Mouse (Mus musculus) intestine, embryonic 16.5 days (tissue): ENCODE data around the gene Fyb2. TPM values are rescaled to one million over a fixed set of nuclear protein-coding genes. Genes with fewer than 3 reads are reported as not detected.
"Not testable (repeated sequence)": the region's sequence is repeated elsewhere in the genome, so short reads cannot be mapped to it uniquely, and the experiment has no call there.

ENCODE experiments used
- ATAC-seq: fragments of 200-750 bp; cut with Nextera tagmentation; 2 replicates; pipeline ENCODE4 v1.8.0; 2017; ENCODE audit warnings: moderate TSS enrichment, moderate library complexity
- H3K27ac ChIP-seq: fragments of 300-500 bp; sonication (generic); 2 replicates; pipeline ENCODE4 v1.5.1; 2014; ENCODE audit warnings: mild to moderate bottlenecking, low read length
- H3K27me3 ChIP-seq: fragments of 300-500 bp; sonication (generic); replicated peaks from 2 replicates; pipeline ENCODE4 v1.6.1; 2014; ENCODE audit warnings: low read length, control low read depth, mixed read lengths; ENCODE audit not compliant: control insufficient read depth, insufficient read depth
- H3K36me3 ChIP-seq: fragments of 300-500 bp; sonication (generic); 2 replicates; pipeline ENCODE4 v1.6.1; 2014; ENCODE audit warnings: low read length, control low read depth; ENCODE audit not compliant: control insufficient read depth, insufficient read depth
- H3K4me1 ChIP-seq: fragments of 300-500 bp; sonication (generic); 2 replicates; pipeline ENCODE4 v1.6.1; 2014; ENCODE audit warnings: low read length, control low read depth, mixed read lengths; ENCODE audit not compliant: control insufficient read depth, insufficient read depth
- H3K4me2 ChIP-seq: fragments of 300-500 bp; sonication (generic); 2 replicates; pipeline ENCODE4 v1.6.1; 2014; ENCODE audit warnings: low read depth, low read length, control low read depth
- H3K4me3 ChIP-seq: fragments of 300-500 bp; sonication (generic); 2 replicates; pipeline ENCODE4 v1.5.1; 2014; ENCODE audit warnings: mild to moderate bottlenecking, low read length
- H3K9ac ChIP-seq: fragments of 300-500 bp; sonication (generic); 2 replicates; pipeline ENCODE4 v1.6.1; 2014; ENCODE audit warnings: low read depth, low read length
- H3K9me3 ChIP-seq: fragments of 300-500 bp; sonication (generic); 2 replicates; pipeline ENCODE4 v1.6.1; 2016; ENCODE audit warnings: low read length, control low read depth; ENCODE audit not compliant: control insufficient read depth
- WGBS: fragments of 180-500 bp; shearing (Covaris S2); extraction: QIAGEN DNeasy Blood & Tissue Kit; methylation state at CpG from one replicate; pipeline ENCODE4 v1.1.7; 2014; 5-methylcytosine and 5-hydroxymethylcytosine counted together
- polyA plus RNA-seq: library from polyadenylated mRNA; unstranded; fragments of >200 nt; fragmentation: Nextera tagmentation; extraction: Ambion mirVana; gene quantifications from 2 replicates; pipeline ENCODE4 v1.2.1, GENCODE M21; 2015

Fyb2 gene
- polyA plus RNA-seq, 1 experiment from 2014 or later: 0.20 TPM

DNA sequence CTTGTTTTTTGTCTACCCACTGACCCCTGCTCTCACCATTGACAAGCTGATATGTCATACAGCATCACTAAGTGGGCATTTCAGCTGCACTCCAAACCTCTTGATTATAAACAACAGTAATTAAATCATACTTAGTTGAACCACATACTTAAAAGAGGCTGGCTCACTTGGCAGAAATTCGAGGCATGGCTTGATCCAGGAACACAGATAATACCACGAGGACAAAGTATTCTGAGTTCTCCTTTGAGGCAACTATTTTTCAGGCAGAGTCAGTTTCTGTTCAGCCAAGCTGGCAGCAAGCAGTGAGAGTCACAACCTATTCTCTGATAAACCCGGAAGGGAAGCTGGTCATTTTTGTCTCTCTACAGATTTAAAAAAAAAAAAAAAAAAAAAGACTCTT is 77.4 kb downstream of the Fyb2 start:
- H3K36me3 ChIP-seq: no peaks in the 10 kb centered on the region
- no peak for ATAC-seq
- H3K9me3 ChIP-seq: no peaks in the 10 kb centered on the region
- no peaks in the 10 kb centered on the region for H3K4me1 ChIP-seq
- H3K27me3 ChIP-seq: no peaks in the 10 kb centered on the region
- no peak overlapping the region for H3K27ac ChIP-seq
- no peak overlapping the region for H3K4me3 ChIP-seq
- no peak overlapping the region for H3K9ac ChIP-seq
- H3K4me2 ChIP-seq: no peak overlapping the region
- 87% methylated on average over 3 of the region's 3 CpGs for WGBS

DNA sequence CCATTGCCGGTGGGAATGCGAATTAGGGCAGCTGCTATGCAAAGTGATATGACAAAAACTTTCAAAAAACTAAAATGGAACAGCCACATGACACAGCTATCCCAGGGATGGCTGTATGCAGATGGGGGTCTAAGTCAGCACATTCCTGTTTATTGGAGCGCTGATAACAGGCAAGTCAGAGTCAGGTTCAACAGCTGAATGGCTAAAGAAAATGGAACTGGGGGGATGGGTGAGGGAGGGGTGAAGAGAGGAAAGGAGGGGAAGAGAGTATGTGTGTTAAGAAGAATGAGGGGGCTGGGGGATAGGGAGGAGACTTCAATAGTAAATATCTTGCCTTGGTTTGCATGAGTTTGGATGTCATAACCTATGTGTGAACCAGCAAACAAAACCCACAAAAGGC is 79.0 kb downstream of the Fyb2 start:
- Histone ChIP-seq H3K4me3 (no peak overlapping the region), H3K4me2 (no peak overlapping the region), H3K27ac (no peak overlapping the region), H3K4me1 (no peaks in the 10 kb centered on the region), H3K27me3 (no peaks in the 10 kb centered on the region), H3K36me3 (no peaks in the 10 kb centered on the region), H3K9me3 (no peaks in the 10 kb centered on the region), H3K9ac (no peak overlapping the region)
- 86% methylated on average over 3 of the region's 3 CpGs for WGBS
- no peak for ATAC-seq

GRCm38 (mm10) chr4:104993140-104993874 is 80.1 kb downstream of the Fyb2 start:
- no peak overlapping the region for H3K4me3 ChIP-seq
- H3K4me1 ChIP-seq: no peaks in the 10 kb centered on the region
- H3K9ac ChIP-seq: no peak overlapping the region
- H3K36me3 ChIP-seq: no peaks in the 10 kb centered on the region
- no peak for ATAC-seq
- 92% methylated on average over 10 of the region's 10 CpGs for WGBS
- H3K27ac ChIP-seq: no peak overlapping the region
- no peak overlapping the region for H3K4me2 ChIP-seq
- no peaks in the 10 kb centered on the region for H3K27me3 ChIP-seq
- H3K9me3 ChIP-seq: no peaks in the 10 kb centered on the region

DNA sequence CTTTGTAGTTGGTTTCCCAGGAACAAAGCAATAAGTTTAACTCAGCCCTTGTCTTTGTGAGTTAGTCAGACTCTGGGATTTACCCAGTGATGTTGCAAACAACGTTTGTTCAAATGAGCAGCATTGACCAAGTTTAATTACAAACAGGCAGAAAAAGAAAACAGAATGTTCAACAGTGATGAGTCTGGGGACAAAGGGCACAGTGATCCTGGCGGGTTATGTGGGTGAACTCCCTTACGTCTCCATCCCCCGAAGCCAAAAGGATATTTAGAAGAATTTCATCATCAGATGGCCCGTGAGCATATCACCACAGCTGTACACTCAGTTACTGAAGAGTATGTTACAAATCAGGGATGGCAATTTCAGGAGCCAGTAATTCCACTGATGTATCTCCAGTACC is 86.4 kb downstream of the Fyb2 start:
- Histone ChIP-seq H3K4me1 (no peaks in the 10 kb centered on the region), H3K27ac (no peak overlapping the region), H3K9me3 (no peaks in the 10 kb centered on the region), H3K4me3 (no peak overlapping the region), H3K9ac (no peak overlapping the region), H3K27me3 (no peaks in the 10 kb centered on the region), H3K36me3 (no peaks in the 10 kb centered on the region), H3K4me2 (no peak overlapping the region)
- no peak for ATAC-seq
- 68% methylated on average over 5 of the region's 5 CpGs for WGBS

DNA sequence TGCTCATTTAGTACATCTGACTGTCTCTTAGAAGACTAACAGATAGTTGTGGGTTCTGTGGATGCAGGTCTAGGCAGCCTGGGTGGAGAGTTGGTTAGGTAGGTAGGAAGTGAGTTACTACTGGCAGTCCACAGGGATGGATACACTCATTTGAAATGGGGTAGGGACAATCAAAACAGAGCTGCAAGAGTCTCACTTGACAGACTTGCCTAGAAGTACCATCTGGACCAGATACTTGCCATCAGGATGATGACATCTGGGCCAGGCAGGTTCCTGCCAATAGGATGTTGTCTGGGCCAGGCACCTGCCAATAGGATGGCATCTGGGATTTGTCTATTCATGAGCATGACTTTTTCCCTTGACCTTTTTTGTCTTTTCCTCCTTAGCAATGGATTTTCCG is 88.5 kb downstream of the Fyb2 start:
- 85% methylated on average over 1 of the region's 1 CpGs for WGBS
- H3K4me2 ChIP-seq: no peak overlapping the region

DNA sequence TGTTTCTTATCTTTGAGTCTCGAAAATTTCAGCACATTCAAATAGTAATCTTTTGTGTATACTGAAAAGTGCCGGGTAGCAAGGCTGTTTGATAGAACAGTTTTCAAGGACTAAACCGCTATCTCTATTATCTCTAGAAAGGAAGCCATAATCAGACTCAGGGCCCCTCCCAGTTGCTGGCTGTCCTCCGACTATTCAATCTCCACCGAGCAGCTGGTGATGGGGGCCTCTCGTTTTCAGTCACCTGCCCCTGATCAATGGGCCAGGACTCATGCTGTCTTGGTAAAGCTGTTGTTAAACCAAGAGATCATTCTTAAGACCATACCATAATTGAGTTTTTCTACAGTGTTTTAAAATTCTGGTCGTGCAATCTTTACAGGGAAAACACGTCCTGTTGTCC is 90.9 kb downstream of the Fyb2 start:
- Histone ChIP-seq H3K27ac (no peak overlapping the region), H3K4me3 (no peak overlapping the region), H3K36me3 (no peaks in the 10 kb centered on the region), H3K4me2 (no peak overlapping the region), H3K9me3 (no peaks in the 10 kb centered on the region), H3K4me1 (no peaks in the 10 kb centered on the region), H3K9ac (no peak overlapping the region), H3K27me3 (no peaks in the 10 kb centered on the region)
- ATAC-seq: no peak
- 71% methylated on average over 8 of the region's 8 CpGs for WGBS

More for the DNA sequence above, 88.5 kb downstream of the Fyb2 start:
- ATAC-seq: no peak
- Histone ChIP-seq H3K4me1 (no peaks in the 10 kb centered on the region), H3K27me3 (no peaks in the 10 kb centered on the region), H3K4me3 (no peak overlapping the region), H3K36me3 (no peaks in the 10 kb centered on the region), H3K9me3 (no peaks in the 10 kb centered on the region), H3K9ac (no peak overlapping the region), H3K27ac (no peak overlapping the region)

- H3K27ac ChIP-seq, H3K27me3 ChIP-seq, H3K4me1 ChIP-seq, H3K9ac ChIP-seq, ATAC-seq, H3K36me3 ChIP-seq, H3K4me2 ChIP-seq, H3K4me3 ChIP-seq, H3K9me3 ChIP-seq: not testable (repeated sequence)
- WGBS: 81% methylated on average over 12 of the region's 12 CpGs
These were observed 91.4 kb downstream of the Fyb2 start for GRCm38 (mm10) chr4:105004649-105005048.

DNA sequence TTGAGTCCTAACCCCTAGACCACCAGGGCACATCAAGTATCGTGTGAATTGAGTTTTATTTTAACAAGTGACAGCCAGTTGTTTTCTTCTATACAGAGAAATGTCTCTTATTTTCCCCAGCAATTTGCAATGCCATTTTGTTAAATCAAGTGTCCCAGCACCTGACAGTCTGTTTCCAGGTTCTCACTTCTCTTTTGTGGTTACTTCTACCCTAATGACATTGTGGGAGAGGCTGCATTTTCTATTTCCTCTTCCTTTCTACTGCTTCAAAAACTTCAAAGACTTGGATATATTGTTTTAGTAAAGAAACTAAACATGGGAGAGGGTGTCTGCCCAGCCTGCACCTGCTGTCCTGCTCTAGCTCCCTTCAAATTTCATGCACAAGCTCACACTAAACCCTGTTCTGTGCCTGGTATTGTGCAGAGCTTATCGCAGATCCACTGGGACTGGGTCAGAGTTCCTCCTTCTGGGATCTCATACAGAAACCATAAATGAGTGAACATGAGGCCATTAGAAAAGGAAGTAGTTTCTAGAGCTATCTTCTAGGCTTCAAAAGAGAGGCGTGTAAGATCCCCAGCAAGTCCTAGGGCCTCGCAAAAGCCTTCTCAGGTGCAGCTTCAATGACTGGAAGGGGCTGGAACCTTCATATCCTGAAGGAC is 94.2 kb downstream of the Fyb2 start:
- H3K27ac ChIP-seq: no peak overlapping the region
- no peaks in the 10 kb centered on the region for H3K4me1 ChIP-seq
- ATAC-seq: no peak
- H3K36me3 ChIP-seq: no peaks in the 10 kb centered on the region
- no peak overlapping the region for H3K4me3 ChIP-seq
- H3K27me3 ChIP-seq: no peaks in the 10 kb centered on the region
- no peak overlapping the region for H3K9ac ChIP-seq
- 85% methylated on average over 4 of the region's 4 CpGs for WGBS
- H3K9me3 ChIP-seq: no peaks in the 10 kb centered on the region
- H3K4me2 ChIP-seq: no peak overlapping the region

DNA sequence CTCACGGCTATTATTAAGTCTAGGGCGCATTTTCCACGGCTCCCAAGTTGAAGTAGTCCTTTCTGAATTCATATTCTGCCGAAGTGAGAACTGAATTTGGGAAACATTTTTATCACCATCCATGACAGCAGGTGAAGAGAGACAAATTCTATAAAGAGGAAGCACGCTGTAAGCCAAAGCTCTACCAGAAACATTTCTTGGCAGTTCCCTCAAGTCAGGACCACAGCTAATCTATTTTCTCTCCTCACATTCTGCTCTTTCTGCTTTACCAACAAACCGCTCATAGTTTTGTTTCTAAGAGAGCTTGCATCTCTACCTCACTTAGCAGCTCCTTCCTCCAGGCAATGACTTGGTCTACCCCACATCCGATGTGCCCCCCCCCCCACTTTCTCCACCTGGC is 100.5 kb downstream of the Fyb2 start:
- H3K9me3 ChIP-seq: no peaks in the 10 kb centered on the region
- no peaks in the 10 kb centered on the region for H3K36me3 ChIP-seq
- no peak overlapping the region for H3K4me3 ChIP-seq
- H3K4me2 ChIP-seq: no peak overlapping the region
- no peak overlapping the region for H3K27ac ChIP-seq
- no peaks in the 10 kb centered on the region for H3K4me1 ChIP-seq
- WGBS: 92% methylated on average over 7 of the region's 7 CpGs
- no peak for ATAC-seq
- no peak overlapping the region for H3K9ac ChIP-seq
- no peaks in the 10 kb centered on the region for H3K27me3 ChIP-seq
